Mouse (Mus musculus): ENCODE results near the gene Tesmin. TPM values are rescaled to one million over a fixed set of nuclear protein-coding genes. Genes with fewer than 3 reads are reported as not detected.

Gene Tesmin
- polyA plus RNA-seq, 1 experiment from 2014 or later: 0.35 TPM

DNA sequence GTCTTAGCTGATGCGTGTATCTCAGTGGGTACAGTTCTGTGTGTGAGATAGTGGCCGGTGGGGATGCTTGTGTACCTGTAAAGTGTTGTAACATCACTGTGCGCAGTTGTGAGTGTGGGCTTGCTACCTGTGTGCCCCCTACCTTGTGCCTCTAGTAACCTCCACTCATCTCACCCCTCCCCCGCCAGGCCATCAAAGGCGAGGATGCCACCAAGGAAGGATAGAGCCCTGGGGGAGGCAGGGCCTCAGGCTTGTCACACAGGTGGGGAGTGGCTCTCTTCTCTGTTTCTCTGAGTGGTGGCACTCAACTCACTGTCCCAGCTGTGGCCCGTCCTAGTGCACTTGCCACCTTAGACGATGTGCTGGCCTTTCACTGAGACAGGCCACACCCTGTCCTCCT, 42.4 kb downstream of the Tesmin start:
- Histone ChIP-seq H3K4me2 (replicated peaks) (no peak overlapping the region), H3K27me3 (no peaks in the 10 kb centered on the region), H3K4me3 (replicated peaks) (no peak overlapping the region), H3K27ac (no peak overlapping the region), H3K9me3 (no peaks in the 10 kb centered on the region), H3K4me1 (replicated peaks) (peaks cover 13% of the 10 kb centered on the region; the same call in 1 of the 2 replicates), H3K36me3 (no peaks in the 10 kb centered on the region), H3K9ac (replicated peaks) (no peak overlapping the region)
- ATAC-seq: no peak
- 75% methylated on average over 7 of the region's 7 CpGs for WGBS

DNA sequence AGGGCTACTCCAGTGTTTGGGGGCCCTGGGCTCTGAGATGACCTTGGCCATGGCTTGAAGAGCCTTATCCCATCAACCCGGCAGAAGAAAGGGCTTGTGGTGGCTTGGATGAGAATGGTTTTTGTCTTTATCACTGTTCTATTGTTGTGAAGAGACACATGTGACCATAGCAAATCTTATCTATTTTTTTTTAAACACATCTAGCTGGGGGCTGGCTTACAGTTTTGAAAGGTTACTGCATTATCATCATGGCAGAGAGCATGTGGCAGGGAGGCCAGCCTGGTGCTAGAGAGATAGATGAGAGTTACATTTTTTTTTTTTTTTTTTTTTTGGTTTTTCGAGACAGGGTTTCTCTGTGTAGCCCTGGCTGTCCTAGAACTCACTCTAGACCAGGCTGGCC, 43.3 kb downstream of the Tesmin start:
- WGBS: 94% methylated on average over 1 of the region's 2 CpGs
- Histone ChIP-seq H3K27me3 (no peaks in the 10 kb centered on the region), H3K36me3 (no peaks in the 10 kb centered on the region), H3K9ac (replicated peaks) (no peak overlapping the region), H3K4me1 (replicated peaks) (peaks cover 13% of the 10 kb centered on the region; the same call in 1 of the 2 replicates), H3K9me3 (no peaks in the 10 kb centered on the region), H3K4me2 (replicated peaks) (no peak overlapping the region), H3K27ac (no peak overlapping the region), H3K4me3 (replicated peaks) (no peak overlapping the region)
- ATAC-seq: no peak

- no peak overlapping the region for H3K9ac ChIP-seq (replicated peaks)
- WGBS: 32% methylated on average over 4 of the region's 4 CpGs
- H3K4me2 ChIP-seq (replicated peaks): no peak overlapping the region
- no peak for ATAC-seq
- no peaks in the 10 kb centered on the region for H3K9me3 ChIP-seq
- H3K4me3 ChIP-seq (replicated peaks): no peak overlapping the region
- H3K27ac ChIP-seq: no peak overlapping the region
- H3K4me1 ChIP-seq (replicated peaks): peaks cover 11% of the 10 kb centered on the region; the same call in 1 of the 2 replicates
- H3K27me3 ChIP-seq: no peaks in the 10 kb centered on the region
- H3K36me3 ChIP-seq: no peaks in the 10 kb centered on the region
These were observed 45.5 kb downstream of the Tesmin start for GRCm38 (mm10) chr19:3434124-3434523.

DNA sequence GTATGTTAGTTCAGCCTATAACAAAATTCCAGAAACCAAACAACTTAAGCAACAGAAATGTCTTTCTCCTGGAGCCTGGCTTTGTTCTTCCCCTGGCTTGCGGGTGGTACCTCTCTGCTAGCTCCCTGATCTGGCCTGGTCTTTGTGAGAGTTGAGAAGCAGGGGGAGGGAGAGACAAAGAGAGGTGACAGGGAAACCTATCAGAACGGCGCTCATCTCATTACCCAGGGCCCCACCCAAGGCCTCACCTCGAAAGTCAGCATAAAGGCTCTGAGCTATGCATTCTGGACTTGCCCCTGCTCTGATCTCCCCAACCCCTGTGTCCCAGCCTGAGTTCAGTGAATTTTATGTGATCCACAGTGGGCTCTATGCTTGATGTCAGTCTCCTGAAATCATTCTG, 46.0 kb downstream of the Tesmin start:
- no peaks in the 10 kb centered on the region for H3K27me3 ChIP-seq
- H3K4me2 ChIP-seq (replicated peaks): no peak overlapping the region
- WGBS: 36% methylated on average over 4 of the region's 4 CpGs
- H3K4me1 ChIP-seq (replicated peaks): 0 out of 2 replicates have a peak, but pooled peaks cover 7% of the 10 kb centered on the region
- H3K9me3 ChIP-seq: no peaks in the 10 kb centered on the region
- H3K27ac ChIP-seq: no peak overlapping the region
- H3K9ac ChIP-seq (replicated peaks): no peak overlapping the region
- ATAC-seq: no peak
- no peaks in the 10 kb centered on the region for H3K36me3 ChIP-seq
- H3K4me3 ChIP-seq (replicated peaks): no peak overlapping the region

- no peaks in the 10 kb centered on the region for H3K36me3 ChIP-seq
- H3K4me3 ChIP-seq (replicated peaks): no peak overlapping the region
- 75% methylated on average over 3 of the region's 3 CpGs for WGBS
These were observed 47.2 kb downstream of the Tesmin start for GRCm38 (mm10) chr19:3435824-3436223.

GRCm38 (mm10) chr19:3436840-3437239, 48.2 kb downstream of the Tesmin start:
- ATAC-seq: no peak
- no peaks in the 10 kb centered on the region for H3K27me3 ChIP-seq
- H3K36me3 ChIP-seq: no peaks in the 10 kb centered on the region
- H3K4me1 ChIP-seq (replicated peaks): 0 out of 2 replicates have a peak, but pooled peaks cover 7% of the 10 kb centered on the region
- H3K4me2 ChIP-seq (replicated peaks): no peak overlapping the region
- H3K9me3 ChIP-seq: no peaks in the 10 kb centered on the region
- WGBS: 59% methylated on average over 9 of the region's 9 CpGs
- no peak overlapping the region for H3K27ac ChIP-seq
- H3K4me3 ChIP-seq (replicated peaks): no peak overlapping the region
- H3K9ac ChIP-seq (replicated peaks): no peak overlapping the region

More at GRCm38 (mm10) chr19:3435824-3436223, 47.2 kb downstream of the Tesmin start:
- H3K27ac ChIP-seq: no peak overlapping the region
- no peaks in the 10 kb centered on the region for H3K27me3 ChIP-seq
- no peaks in the 10 kb centered on the region for H3K9me3 ChIP-seq
- 0 out of 2 replicates have a peak, but pooled peaks cover 7% of the 10 kb centered on the region for H3K4me1 ChIP-seq (replicated peaks)
- ATAC-seq: no peak
- no peak overlapping the region for H3K4me2 ChIP-seq (replicated peaks)
- no peak overlapping the region for H3K9ac ChIP-seq (replicated peaks)

- H3K27me3 ChIP-seq: no peaks in the 10 kb centered on the region
- ATAC-seq: no peak
- H3K4me2 ChIP-seq (replicated peaks): no peak overlapping the region
- H3K36me3 ChIP-seq: no peaks in the 10 kb centered on the region
- H3K9ac ChIP-seq (replicated peaks): no peak overlapping the region
- 72% methylated on average over 5 of the region's 5 CpGs for WGBS
- H3K27ac ChIP-seq: no peak overlapping the region
- H3K9me3 ChIP-seq: no peaks in the 10 kb centered on the region
- H3K4me1 ChIP-seq (replicated peaks): 0 out of 2 replicates have a peak, but pooled peaks cover 7% of the 10 kb centered on the region
- no peak overlapping the region for H3K4me3 ChIP-seq (replicated peaks)
These were observed 49.3 kb downstream of the Tesmin start for GRCm38 (mm10) chr19:3437980-3438379.

GRCm38 (mm10) chr19:3440667-3441066, 52.0 kb downstream of the Tesmin start:
- WGBS: 72% methylated on average over 5 of the region's 5 CpGs
- Histone ChIP-seq H3K27ac (0 out of 2 replicates have a peak overlapping the region, but pooled peaks have one; percentile 39), H3K4me2 (replicated peaks) (no peak overlapping the region), H3K9me3 (no peaks in the 10 kb centered on the region), H3K27me3 (no peaks in the 10 kb centered on the region), H3K36me3 (no peaks in the 10 kb centered on the region), H3K4me3 (replicated peaks) (no peak overlapping the region), H3K9ac (replicated peaks) (no peak overlapping the region), H3K4me1 (replicated peaks) (no peaks in the 10 kb centered on the region)
- ATAC-seq: no peak

- Histone ChIP-seq H3K27me3 (no peaks in the 10 kb centered on the region), H3K4me3 (replicated peaks) (no peak overlapping the region), H3K4me2 (replicated peaks) (no peak overlapping the region), H3K36me3 (no peaks in the 10 kb centered on the region), H3K9me3 (no peaks in the 10 kb centered on the region), H3K4me1 (replicated peaks) (no peaks in the 10 kb centered on the region), H3K9ac (replicated peaks) (no peak overlapping the region), H3K27ac (peak overlapping the region; percentile 39; the same call in 1 of the 2 replicates)
- WGBS: 62% methylated on average over 10 of the region's 10 CpGs
- ATAC-seq: no peak
These were observed 52.4 kb downstream of the Tesmin start for GRCm38 (mm10) chr19:3441092-3441491.

DNA sequence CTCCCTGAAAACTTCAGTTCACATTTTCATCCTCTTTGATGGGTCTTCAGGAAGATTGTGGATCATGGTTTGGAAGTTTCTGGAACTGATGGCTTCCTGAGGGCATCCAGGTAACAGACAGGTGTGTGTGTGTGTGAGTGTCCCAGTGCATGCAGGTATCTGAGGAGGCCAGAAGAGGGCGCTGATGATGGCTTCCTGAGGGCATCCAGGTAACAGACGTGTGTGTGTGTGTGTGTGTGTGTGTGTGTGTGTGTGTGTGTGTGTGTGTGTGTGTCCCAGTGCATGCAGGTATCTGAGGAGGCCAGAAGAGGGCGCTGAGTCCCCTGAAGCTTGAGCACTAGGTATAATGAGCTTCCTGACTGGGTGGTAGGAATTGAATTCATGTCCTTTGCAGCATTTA, 58.7 kb downstream of the Tesmin start:
- Histone ChIP-seq H3K4me1 (replicated peaks) (no peaks in the 10 kb centered on the region; the same call in 1 of the 2 replicates), H3K4me3 (replicated peaks) (no peak overlapping the region), H3K27ac (no peak overlapping the region), H3K36me3 (no peaks in the 10 kb centered on the region), H3K27me3 (no peaks in the 10 kb centered on the region), H3K9me3 (no peaks in the 10 kb centered on the region), H3K9ac (replicated peaks) (no peak overlapping the region), H3K4me2 (replicated peaks) (no peak overlapping the region)
- WGBS: 69% methylated on average over 3 of the region's 3 CpGs
- no peak for ATAC-seq

- Histone ChIP-seq H3K9me3 (no peaks in the 10 kb centered on the region), H3K4me3 (replicated peaks) (no peak overlapping the region), H3K4me1 (replicated peaks) (no peaks in the 10 kb centered on the region; the same call in 1 of the 2 replicates), H3K27me3 (no peaks in the 10 kb centered on the region), H3K4me2 (replicated peaks) (no peak overlapping the region), H3K36me3 (peaks cover 14% of the 10 kb centered on the region), H3K9ac (replicated peaks) (no peak overlapping the region), H3K27ac (no peak overlapping the region)
- 84% methylated on average over 3 of the region's 3 CpGs for WGBS
- no peak for ATAC-seq
These were observed 60.6 kb downstream of the Tesmin start for GRCm38 (mm10) chr19:3449248-3449647.

- Histone ChIP-seq H3K4me3 (replicated peaks) (no peak overlapping the region), H3K9ac (replicated peaks) (no peak overlapping the region), H3K4me2 (replicated peaks) (no peak overlapping the region), H3K27me3 (no peaks in the 10 kb centered on the region), H3K4me1 (replicated peaks) (no peaks in the 10 kb centered on the region; the same call in 1 of the 2 replicates), H3K9me3 (no peaks in the 10 kb centered on the region), H3K27ac (no peak overlapping the region), H3K36me3 (peaks cover 29% of the 10 kb centered on the region)
- WGBS: 89% methylated on average over 3 of the region's 3 CpGs
- ATAC-seq: peak; percentile 46
These were observed 62.1 kb downstream of the Tesmin start for GRCm38 (mm10) chr19:3450714-3451113.

- Histone ChIP-seq H3K36me3 (peaks cover 33% of the 10 kb centered on the region), H3K9me3 (no peaks in the 10 kb centered on the region), H3K4me2 (replicated peaks) (no peak overlapping the region), H3K27me3 (no peaks in the 10 kb centered on the region), H3K4me1 (replicated peaks) (no peaks in the 10 kb centered on the region; the same call in 1 of the 2 replicates), H3K9ac (replicated peaks) (no peak overlapping the region), H3K4me3 (replicated peaks) (no peak overlapping the region), H3K27ac (no peak overlapping the region)
- WGBS: 21% methylated on average over 6 of the region's 6 CpGs
- ATAC-seq: peak; percentile 85
These were observed 62.5 kb downstream of the Tesmin start for GRCm38 (mm10) chr19:3451170-3451569.
